Mouse (Mus musculus) adrenal gland, postnatal 14 days (tissue): Measurements from ENCODE around the gene Zfp3. TPM values are rescaled to one million over a fixed set of nuclear protein-coding genes. Genes with fewer than 3 reads are reported as not detected.

Source experiments
- DNase-seq: peaks from one replicate; pipeline ENCODE4 v3.0.0; 2021; ENCODE audit warnings: mixed read lengths
- microRNA-seq, 2 experiments: library from miRNA; unstranded; fragments of <30 nt; microRNA quantifications; one replicate each; pipeline ENCODE4 v1.2.0; 2021
- total RNA-seq: library from RNA; stranded (reverse); gene quantifications from 2 replicates; pipeline ENCODE4 v1.2.3, GENCODE M21; 2021

Zfp3 gene
- total RNA-seq, 1 experiment from 2014 or later = 8.7 TPM

- DNase-seq = no peak
Measured at GRCm38 (mm10) chr11:70807630-70808029, 43.6 kb downstream of the Zfp3 start.

- DNase-seq = no peak
Measured at GRCm38 (mm10) chr11:70808101-70808500, 44.1 kb downstream of the Zfp3 start.

- no peak for DNase-seq
Measured at GRCm38 (mm10) chr11:70809011-70809410, 45.0 kb downstream of the Zfp3 start.

GRCm38 (mm10) chr11:70811041-70811440 lies 47.0 kb downstream of the Zfp3 start:
- DNase-seq = no peak

- DNase-seq = no peak
Measured at GRCm38 (mm10) chr11:70811471-70812240, 47.6 kb downstream of the Zfp3 start.

- DNase-seq = no peak
Measured at GRCm38 (mm10) chr11:70812365-70812764, 48.4 kb downstream of the Zfp3 start, which contains the start of gene Scimp. Scimp (minus strand) TSS chr11:70812586.

- no peak for DNase-seq
Measured at GRCm38 (mm10) chr11:70815071-70815470, 51.1 kb downstream of the Zfp3 start.

- peak; percentile 64 for DNase-seq
Measured at GRCm38 (mm10) chr11:70815498-70816078, 51.6 kb downstream of the Zfp3 start.

- DNase-seq = no peak
Measured at GRCm38 (mm10) chr11:70816770-70817169, 52.8 kb downstream of the Zfp3 start.

- DNase-seq = no peak
Measured at GRCm38 (mm10) chr11:70820120-70820519, 56.1 kb downstream of the Zfp3 start.

GRCm38 (mm10) chr11:70821728-70822591 lies 58.0 kb downstream of the Zfp3 start:
- peak; percentile 67 for DNase-seq

Small RNA genes lying within 50 kb of the gene (microRNA-seq; reads per million reads assigned to microRNA genes)
- gene Gm22760 = 0 reads per million in 2 experiments

Other genes with a start within 250 kb of the Zfp3 start
- gene Vmo1, start 249.6 kb upstream of the Zfp3 start, total RNA-seq = not detected in 2 replicates
- gene Gltpd2, start 245.0 kb upstream of the Zfp3 start, total RNA-seq = 0.45 and 7.9 TPM in 2 replicates
- 233 and 258 TPM in 2 replicates for gene Psmb6, start 238.8 kb upstream of the Zfp3 start, total RNA-seq
- not detected in 2 replicates for gene Gm40193, start 231.3 kb upstream of the Zfp3 start, total RNA-seq
- gene Pld2, start 224.1 kb upstream of the Zfp3 start, total RNA-seq = 8.5 and 10.9 TPM in 2 replicates
- 52.5 and 58.5 TPM in 2 replicates for gene Mink1, start 201.3 kb upstream of the Zfp3 start, total RNA-seq
- not detected in 2 replicates for gene 4930544D05Rik, start 148.4 kb upstream of the Zfp3 start, total RNA-seq
- gene Chrne, start 145.0 kb upstream of the Zfp3 start, total RNA-seq = not detected in 2 replicates
- gene Gp1ba, start 125.1 kb upstream of the Zfp3 start, total RNA-seq = 0.49 and 0.56 TPM in 2 replicates
- 69.6 and 88.5 TPM in 2 replicates for gene Rnf167, start 117.0 kb upstream of the Zfp3 start, total RNA-seq
- 175 and 184 TPM in 2 replicates for gene Slc25a11, start 116.7 kb upstream of the Zfp3 start, total RNA-seq
- 807 and 918 TPM in 2 replicates for gene Pfn1, start 109.6 kb upstream of the Zfp3 start, total RNA-seq
- gene Eno3, start 107.0 kb upstream of the Zfp3 start, total RNA-seq = 14.9 and 21.4 TPM in 2 replicates
- 72.5 and 77.1 TPM in 2 replicates for gene Spag7, start 94.8 kb upstream of the Zfp3 start, total RNA-seq
- gene Camta2, start 76.1 kb upstream of the Zfp3 start, total RNA-seq = 38.8 and 41.8 TPM in 2 replicates
- gene Inca1, start 64.1 kb upstream of the Zfp3 start, total RNA-seq = 15.2 and 15.8 TPM in 2 replicates
- gene Kif1c, start 63.7 kb upstream of the Zfp3 start, total RNA-seq = 154 and 159 TPM in 2 replicates
- 0.41 and 1.2 TPM in 2 replicates for gene Scimp, start 48.4 kb downstream of the Zfp3 start, total RNA-seq
- 97.4 and 109 TPM in 2 replicates for gene Rabep1, start 80.6 kb downstream of the Zfp3 start, total RNA-seq
- gene Nup88, start 205.8 kb downstream of the Zfp3 start, total RNA-seq = 57.2 and 63.4 TPM in 2 replicates
- gene Rpain, start 206.0 kb downstream of the Zfp3 start, total RNA-seq = 24.9 and 30.9 TPM in 2 replicates
- 234 and 249 TPM in 2 replicates for gene C1qbp, start 218.8 kb downstream of the Zfp3 start, total RNA-seq
- gene Dhx33, start 240.2 kb downstream of the Zfp3 start, total RNA-seq = 28.3 and 29.5 TPM in 2 replicates